Mouse (Mus musculus) cerebellum, adult (tissue): ENCODE measurements around the gene Gtsf1.

ENCODE experiments used
- ATAC-seq: cut with Nextera tagmentation; 2 replicates; pipeline ENCODE4 v1.9.2; 2017; ENCODE audit warnings: mild to moderate bottlenecking, moderate library complexity, mixed read lengths; ENCODE audit not compliant: insufficient number of reproducible peaks, low FRiP score, low TSS enrichment

Gtsf1 gene

GRCm38 (mm10) chr15:103378665-103379356 is 51.5 kb downstream of the Gtsf1 start:
- ATAC-seq = no peak

DNA sequence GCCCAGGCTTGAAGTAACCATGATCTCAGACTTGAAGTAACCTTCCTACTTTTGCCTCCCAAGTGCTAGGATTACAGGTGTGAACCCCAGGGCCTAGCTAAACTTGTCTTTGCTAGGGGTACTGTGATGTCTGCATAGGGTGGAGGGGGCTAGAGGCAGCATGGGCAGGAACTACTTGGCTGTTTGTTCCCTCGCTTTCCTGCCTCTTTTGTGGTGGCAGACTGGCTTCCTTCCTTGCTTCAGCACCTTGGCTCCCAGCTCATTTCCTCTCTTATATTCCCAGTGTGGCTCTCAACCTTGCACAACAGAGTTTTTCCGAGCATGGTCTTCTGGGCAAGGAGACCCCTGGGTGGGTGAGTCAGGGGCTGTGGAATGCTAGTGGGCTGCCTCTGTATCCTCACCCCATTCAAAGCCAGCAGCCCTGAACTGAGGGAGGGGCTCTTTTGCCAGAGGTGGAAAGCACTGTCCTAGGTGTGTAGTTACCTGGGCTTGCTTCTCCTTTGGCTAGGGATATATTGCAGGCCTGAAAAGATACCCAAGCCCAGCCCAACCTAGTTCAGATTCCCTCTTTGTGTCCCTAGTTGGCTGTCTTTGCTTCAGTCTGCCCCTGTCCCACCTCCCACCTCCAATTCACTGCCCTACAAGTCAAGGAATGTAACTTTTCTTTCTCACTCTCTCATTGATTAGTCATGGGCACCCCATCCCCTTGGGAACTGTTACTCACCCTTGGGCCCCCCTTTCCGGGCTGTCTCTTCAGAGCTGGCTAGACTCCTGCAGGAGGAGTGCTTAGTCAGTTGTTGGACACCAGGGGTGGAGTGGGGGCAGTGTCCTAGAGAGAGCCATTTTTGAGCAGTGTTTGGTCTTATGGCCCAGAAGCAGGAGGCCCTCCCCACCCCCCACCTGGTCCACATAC is 52.3 kb downstream of the Gtsf1 start:
- ATAC-seq = no peak

GRCm38 (mm10) chr15:103376837-103377269 is 53.4 kb downstream of the Gtsf1 start:
- no peak for ATAC-seq

- no peak for ATAC-seq
Observed at GRCm38 (mm10) chr15:103375112-103375800, 55.0 kb downstream of the Gtsf1 start.

- no peak for ATAC-seq
Observed at GRCm38 (mm10) chr15:103372461-103372860, 57.8 kb downstream of the Gtsf1 start.

- no peak for ATAC-seq
Observed at GRCm38 (mm10) chr15:103371741-103372140, 58.5 kb downstream of the Gtsf1 start.

DNA sequence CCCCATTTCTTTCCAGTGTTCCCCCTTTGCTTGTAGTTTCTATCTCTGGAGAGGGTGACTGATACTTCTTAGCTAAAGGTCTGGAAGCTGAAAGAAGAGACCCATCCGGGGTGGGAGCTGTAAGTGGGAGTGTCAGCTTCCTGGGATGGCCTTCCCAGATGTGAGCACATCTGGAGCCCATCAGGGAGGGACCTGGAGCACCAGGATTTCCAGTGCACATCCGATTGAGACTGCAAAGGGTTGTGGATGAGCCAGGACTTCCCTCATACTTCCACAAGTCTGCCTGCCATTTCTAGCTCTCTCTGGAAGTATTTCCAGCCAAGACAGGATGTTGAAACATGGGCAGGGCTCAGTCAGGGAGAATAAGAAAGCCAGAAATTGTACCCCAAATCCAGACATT is 59.1 kb downstream of the Gtsf1 start:
- no peak for ATAC-seq

- no peak for ATAC-seq
Observed at GRCm38 (mm10) chr15:103370462-103370861, 59.8 kb downstream of the Gtsf1 start.

GRCm38 (mm10) chr15:103369123-103369522 is 61.1 kb downstream of the Gtsf1 start:
- ATAC-seq = no peak

GRCm38 (mm10) chr15:103368179-103368940 is 61.9 kb downstream of the Gtsf1 start:
- ATAC-seq = no peak

GRCm38 (mm10) chr15:103366376-103367149 is 63.7 kb downstream of the Gtsf1 start, which contains the start of gene Itga5:
Itga5 (minus strand) TSS chr15:103366763.
- ATAC-seq = no peak

DNA sequence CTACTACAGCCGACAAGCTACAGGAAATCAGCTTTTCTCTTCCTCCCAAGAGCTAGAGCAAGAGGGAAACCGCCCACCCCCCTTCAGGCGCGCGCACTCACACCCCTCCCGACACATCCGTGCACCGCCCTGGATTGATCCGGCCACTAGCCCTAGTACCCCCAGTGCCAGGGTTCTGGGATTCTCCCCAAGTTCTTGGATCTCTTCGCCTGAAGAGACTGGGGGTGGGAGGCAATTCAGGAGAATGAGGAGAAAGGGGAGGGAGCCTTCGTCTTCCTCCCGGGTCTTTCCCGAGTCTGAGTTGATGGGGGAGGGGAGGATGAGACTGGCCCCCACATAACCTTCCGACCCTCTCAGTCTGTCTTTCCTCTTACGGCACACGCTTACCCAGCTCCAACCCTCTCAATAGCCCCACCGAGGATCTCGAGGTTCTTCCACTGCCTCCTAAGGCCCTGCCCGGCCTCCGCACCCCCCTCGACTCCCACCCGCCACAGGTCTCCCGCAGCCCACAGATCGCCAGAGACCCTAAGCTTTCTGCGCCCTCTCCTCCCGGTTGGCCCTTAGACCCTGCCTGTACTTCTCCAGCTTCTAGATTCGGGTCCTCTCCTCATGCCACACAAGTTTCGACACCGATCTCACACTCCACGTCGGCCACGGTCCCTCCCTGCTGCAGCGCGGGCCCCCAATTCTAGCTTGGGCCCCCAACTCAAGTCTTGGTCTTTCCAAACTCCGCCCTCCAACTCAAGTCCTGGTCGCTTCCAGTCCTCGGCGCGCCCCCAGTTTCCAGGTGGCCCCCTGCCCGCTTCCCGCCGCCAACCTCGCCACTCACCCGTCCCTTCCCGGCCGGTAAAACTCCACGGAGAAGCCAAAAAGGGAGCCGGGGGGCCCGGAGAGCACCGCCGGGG is 64.5 kb downstream of the Gtsf1 start:
- no peak for ATAC-seq

- no peak for ATAC-seq
Observed at GRCm38 (mm10) chr15:103364761-103365160, 65.5 kb downstream of the Gtsf1 start.

GRCm38 (mm10) chr15:103363809-103364208 is 66.5 kb downstream of the Gtsf1 start:
- ATAC-seq = no peak

DNA sequence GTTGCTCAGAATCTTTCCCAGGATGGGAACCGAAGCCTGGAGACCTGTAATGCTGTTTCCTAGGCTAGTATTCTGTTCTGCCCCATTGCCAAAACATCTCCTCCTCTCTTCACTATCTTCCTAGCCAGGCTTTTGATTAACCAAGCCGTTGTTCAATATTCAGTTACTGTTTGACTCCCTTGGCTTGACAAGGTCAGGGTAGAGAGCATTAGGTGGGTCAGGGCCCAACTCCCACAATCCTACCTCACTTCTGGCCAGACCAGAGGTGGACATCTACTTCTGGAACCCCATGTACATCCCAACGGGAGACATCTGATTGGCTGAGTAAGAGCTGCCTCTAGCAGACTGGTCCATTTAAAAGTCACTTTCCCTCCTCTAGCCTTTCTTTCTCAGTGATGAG is 67.3 kb downstream of the Gtsf1 start:
- ATAC-seq = no peak

DNA sequence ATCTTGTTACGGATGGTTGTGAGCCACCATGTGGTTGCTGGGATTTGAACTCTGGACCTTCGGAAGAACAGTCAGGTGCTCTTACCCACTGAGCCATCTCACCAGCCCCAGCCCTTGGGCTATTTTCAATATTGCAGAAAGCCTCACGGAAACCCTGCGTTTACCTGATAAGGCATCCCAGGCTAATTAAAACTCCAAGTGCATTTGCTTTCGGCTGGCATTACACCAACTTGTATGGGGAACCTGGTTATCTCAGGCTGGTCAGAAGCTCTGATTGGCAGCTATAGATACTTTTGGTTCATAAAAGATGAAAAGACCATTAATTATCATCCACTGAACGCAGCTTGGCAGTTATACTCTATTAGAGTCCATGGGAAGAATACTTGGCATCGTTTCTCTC is 67.9 kb downstream of the Gtsf1 start:
- ATAC-seq = no peak

DNA sequence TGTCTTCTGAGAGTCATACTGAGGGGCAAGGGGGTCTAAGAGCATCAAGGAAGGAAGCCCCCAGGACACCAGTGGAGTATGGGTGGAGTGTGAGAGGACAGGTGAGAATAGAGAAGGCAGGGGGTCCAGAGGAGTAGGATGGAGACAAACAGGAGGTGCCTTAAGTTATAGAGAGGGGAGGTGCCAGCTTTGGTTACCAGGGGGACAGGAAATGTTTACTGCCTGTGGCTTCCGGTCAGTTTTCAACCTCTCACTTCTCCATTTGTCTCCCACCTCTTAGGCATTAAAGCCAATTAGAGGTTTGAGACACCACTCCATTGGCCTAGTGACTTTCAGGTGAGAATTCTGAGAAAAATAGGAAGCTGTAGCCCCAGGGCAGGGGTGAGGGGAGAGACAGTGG is 69.0 kb downstream of the Gtsf1 start:
- no peak for ATAC-seq

DNA sequence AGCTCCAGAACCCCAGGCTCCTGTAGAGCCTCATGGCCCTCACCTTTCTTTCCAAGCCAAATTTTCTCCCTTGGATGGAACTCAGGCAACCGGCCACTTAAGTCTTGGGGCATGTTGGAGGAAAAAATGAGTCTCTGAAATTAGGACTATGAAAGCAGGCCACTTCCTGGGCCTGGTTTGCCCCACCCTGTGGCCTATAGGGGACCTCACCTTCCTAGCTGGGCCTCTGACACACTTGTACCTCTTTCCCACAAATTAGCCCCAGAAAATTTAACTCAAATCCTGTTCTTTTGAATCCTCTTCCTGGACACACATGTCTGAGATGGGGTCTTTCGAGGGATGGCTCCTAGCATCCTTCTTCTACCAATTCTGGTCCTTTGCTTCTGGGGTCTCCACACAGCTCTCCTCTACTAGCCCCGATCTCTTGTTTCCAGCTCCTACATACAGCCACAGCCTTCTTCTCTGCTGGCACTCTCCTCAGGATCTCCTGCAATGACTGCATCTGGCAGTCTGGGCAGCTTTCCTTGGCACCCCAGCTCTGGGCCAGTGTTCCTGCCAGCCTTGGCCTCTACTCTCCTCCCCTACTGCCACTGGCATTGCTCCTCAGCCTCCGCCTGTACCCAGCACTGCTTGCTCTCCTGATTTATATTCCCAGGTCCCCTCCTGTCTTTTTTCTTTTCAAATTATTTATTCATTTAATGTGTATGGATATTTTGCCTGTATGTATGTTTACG is 70.2 kb downstream of the Gtsf1 start:
- peak; percentile 89 for ATAC-seq
